Mouse (Mus musculus): ENCODE data around the gene Alk. TPM values are rescaled to one million over a fixed set of nuclear protein-coding genes. Genes with fewer than 3 reads are reported as not detected.

Gene Alk
- polyA plus RNA-seq, 1 experiment from 2014 or later: 0.61 TPM

GRCm38 (mm10) chr17:72190536-72190935 lies 413.9 kb downstream of the Alk start:
- Histone ChIP-seq H3K9me3 (ENCODE audit: control insufficient read depth, low read length) (no peaks in the 10 kb centered on the region), H3K4me1 (replicated peaks; ENCODE audit: control insufficient read depth, insufficient read depth) (no peaks in the 10 kb centered on the region), H3K36me3 (ENCODE audit: control insufficient read depth, insufficient read depth, low read length) (no peaks in the 10 kb centered on the region), H3K4me2 (replicated peaks; ENCODE audit: low read depth) (no peak overlapping the region), H3K27me3 (ENCODE audit: control insufficient read depth, insufficient read depth, low read length) (no peaks in the 10 kb centered on the region), H3K9ac (ENCODE audit: low read length) (no peak overlapping the region), H3K4me3 (ENCODE audit: low read depth, low read length) (no peak overlapping the region), H3K27ac (replicated peaks) (no peak overlapping the region)
- WGBS: 55% methylated on average over 8 of the region's 8 CpGs
- no peak for TF ChIP-seq CTCF (IDR thresholded peaks at IDR 0.05; ENCODE audit: low read depth)
- TF ChIP-seq EP300 (optimal IDR thresholded peaks at IDR 0.05): no peak
- DNase-seq (ENCODE audit: low spot score) (no peak), ATAC-seq (ENCODE audit: low FRiP score, low TSS enrichment) (no peak)

- no peak for ATAC-seq (ENCODE audit: low FRiP score, low TSS enrichment)
- Histone ChIP-seq H3K27me3 (ENCODE audit: control insufficient read depth, insufficient read depth, low read length) (no peaks in the 10 kb centered on the region), H3K9me3 (ENCODE audit: control insufficient read depth, low read length) (no peaks in the 10 kb centered on the region), H3K9ac (ENCODE audit: low read length) (no peak overlapping the region), H3K36me3 (ENCODE audit: control insufficient read depth, insufficient read depth, low read length) (no peaks in the 10 kb centered on the region), H3K4me1 (replicated peaks; ENCODE audit: control insufficient read depth, insufficient read depth) (no peaks in the 10 kb centered on the region), H3K4me2 (replicated peaks; ENCODE audit: low read depth) (no peak overlapping the region), H3K27ac (replicated peaks) (no peak overlapping the region), H3K4me3 (ENCODE audit: low read depth, low read length) (no peak overlapping the region)
- 92% methylated on average over 1 of the region's 1 CpGs for WGBS
- TF ChIP-seq EP300 (optimal IDR thresholded peaks at IDR 0.05) (no peak), CTCF (IDR thresholded peaks at IDR 0.05; ENCODE audit: low read depth) (no peak)
- DNase-seq (ENCODE audit: low spot score): no peak
Measured at GRCm38 (mm10) chr17:72187026-72187425, 417.4 kb downstream of the Alk start.

DNA sequence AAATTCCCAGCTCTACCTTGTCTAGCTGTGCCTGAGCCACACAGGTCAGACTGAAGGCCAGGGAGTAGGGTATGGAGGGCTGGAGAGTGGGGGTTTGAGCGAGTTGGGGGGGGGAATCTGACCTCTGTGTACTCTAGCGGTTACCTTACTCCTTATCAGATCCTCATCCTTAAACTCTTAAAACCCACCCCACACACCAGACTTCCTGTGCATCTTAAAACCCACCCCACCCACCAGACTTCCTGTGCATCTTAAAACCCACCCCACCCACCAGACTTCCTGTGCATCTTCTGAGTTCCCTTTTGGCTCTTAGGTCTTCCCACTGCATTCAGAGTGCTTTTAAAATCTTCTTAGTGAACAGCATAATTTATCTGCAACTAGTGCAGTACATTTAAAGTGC lies 422.0 kb downstream of the Alk start:
- DNase-seq (ENCODE audit: low spot score) (no peak), ATAC-seq (ENCODE audit: low FRiP score, low TSS enrichment) (no peak)
- no peaks in the 10 kb centered on the region for H3K9me3 ChIP-seq (ENCODE audit: control insufficient read depth, low read length)
- H3K4me2 ChIP-seq (replicated peaks; ENCODE audit: low read depth): no peak overlapping the region
- no peaks in the 10 kb centered on the region for H3K36me3 ChIP-seq (ENCODE audit: control insufficient read depth, insufficient read depth, low read length)
- no peak overlapping the region for H3K27ac ChIP-seq (replicated peaks)
- H3K4me1 ChIP-seq (replicated peaks; ENCODE audit: control insufficient read depth, insufficient read depth): no peaks in the 10 kb centered on the region
- H3K4me3 ChIP-seq (ENCODE audit: low read depth, low read length): no peak overlapping the region
- H3K9ac ChIP-seq (ENCODE audit: low read length): no peak overlapping the region
- WGBS: 55% methylated on average over 2 of the region's 2 CpGs
- no peaks in the 10 kb centered on the region for H3K27me3 ChIP-seq (ENCODE audit: control insufficient read depth, insufficient read depth, low read length)
- TF ChIP-seq EP300 (optimal IDR thresholded peaks at IDR 0.05) (no peak), CTCF (IDR thresholded peaks at IDR 0.05; ENCODE audit: low read depth) (no peak)

DNA sequence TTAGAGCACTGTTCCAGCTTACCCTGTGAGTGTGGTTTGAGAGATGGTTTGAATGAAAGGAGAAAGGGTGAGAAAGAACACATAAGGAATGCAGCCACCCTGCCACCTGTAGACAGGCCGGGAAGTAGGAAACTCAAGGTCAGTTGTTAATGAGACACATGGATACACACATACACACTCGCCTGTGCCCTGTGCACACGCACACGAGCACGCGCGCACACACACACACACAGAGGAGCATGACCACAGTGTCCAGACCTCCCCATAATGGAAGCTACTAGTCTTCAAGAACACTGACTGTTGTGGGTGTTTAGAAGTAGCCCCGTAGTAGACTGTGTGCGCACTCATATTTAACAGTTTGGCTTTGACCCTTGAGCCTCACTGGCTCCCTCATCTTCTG lies 424.2 kb downstream of the Alk start:
- Histone ChIP-seq H3K4me2 (replicated peaks; ENCODE audit: low read depth) (no peak overlapping the region), H3K4me1 (replicated peaks; ENCODE audit: control insufficient read depth, insufficient read depth) (no peaks in the 10 kb centered on the region), H3K9ac (ENCODE audit: low read length) (no peak overlapping the region), H3K27me3 (ENCODE audit: control insufficient read depth, insufficient read depth, low read length) (no peaks in the 10 kb centered on the region), H3K36me3 (ENCODE audit: control insufficient read depth, insufficient read depth, low read length) (no peaks in the 10 kb centered on the region), H3K27ac (replicated peaks) (no peak overlapping the region), H3K4me3 (ENCODE audit: low read depth, low read length) (no peak overlapping the region), H3K9me3 (ENCODE audit: control insufficient read depth, low read length) (no peaks in the 10 kb centered on the region)
- DNase-seq (ENCODE audit: low spot score): no peak
- ATAC-seq (ENCODE audit: low FRiP score, low TSS enrichment): no peak
- WGBS: 89% methylated on average over 9 of the region's 9 CpGs
- TF ChIP-seq EP300 (optimal IDR thresholded peaks at IDR 0.05) (no peak), CTCF (IDR thresholded peaks at IDR 0.05; ENCODE audit: low read depth) (no peak)

DNA sequence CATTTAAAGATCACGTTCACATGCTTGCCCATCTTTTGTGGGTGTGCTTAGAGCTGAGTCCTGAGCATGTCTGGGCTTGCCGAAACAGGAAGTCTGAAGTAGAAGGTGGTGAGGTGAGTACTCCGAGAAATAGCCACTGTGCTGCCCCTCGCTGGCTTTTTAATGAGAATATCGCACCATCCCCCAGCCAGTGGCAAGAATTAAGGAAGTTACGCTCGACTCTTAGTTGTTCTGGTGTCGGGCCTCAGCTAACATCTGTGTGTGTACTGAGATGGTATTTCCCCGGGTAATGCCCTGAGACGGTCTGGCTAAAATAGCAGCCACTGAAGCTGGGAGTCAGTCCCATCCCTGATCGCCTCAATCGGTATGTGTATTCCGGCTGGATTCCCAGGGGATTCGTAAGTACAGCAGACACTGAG lies 424.7 kb downstream of the Alk start:
- H3K9ac ChIP-seq (ENCODE audit: low read length): no peak overlapping the region
- no peak overlapping the region for H3K4me3 ChIP-seq (ENCODE audit: low read depth, low read length)
- TF ChIP-seq EP300 (optimal IDR thresholded peaks at IDR 0.05) (no peak), CTCF (IDR thresholded peaks at IDR 0.05; ENCODE audit: low read depth) (no peak)
- H3K4me2 ChIP-seq (replicated peaks; ENCODE audit: low read depth): no peak overlapping the region
- no peaks in the 10 kb centered on the region for H3K9me3 ChIP-seq (ENCODE audit: control insufficient read depth, low read length)
- WGBS: 86% methylated on average over 14 of the region's 14 CpGs
- no peaks in the 10 kb centered on the region for H3K4me1 ChIP-seq (replicated peaks; ENCODE audit: control insufficient read depth, insufficient read depth)
- no peaks in the 10 kb centered on the region for H3K36me3 ChIP-seq (ENCODE audit: control insufficient read depth, insufficient read depth, low read length)
- ATAC-seq (ENCODE audit: low FRiP score, low TSS enrichment): no peak
- DNase-seq (ENCODE audit: low spot score): no peak
- no peak overlapping the region for H3K27ac ChIP-seq (replicated peaks)
- no peaks in the 10 kb centered on the region for H3K27me3 ChIP-seq (ENCODE audit: control insufficient read depth, insufficient read depth, low read length)

GRCm38 (mm10) chr17:72173778-72174177 lies 430.6 kb downstream of the Alk start:
- no peak overlapping the region for H3K4me2 ChIP-seq (replicated peaks; ENCODE audit: low read depth)
- H3K36me3 ChIP-seq (ENCODE audit: control insufficient read depth, insufficient read depth, low read length): no peaks in the 10 kb centered on the region
- no peak overlapping the region for H3K27ac ChIP-seq (replicated peaks)
- H3K27me3 ChIP-seq (ENCODE audit: control insufficient read depth, insufficient read depth, low read length): no peaks in the 10 kb centered on the region
- H3K9me3 ChIP-seq (ENCODE audit: control insufficient read depth, low read length): no peaks in the 10 kb centered on the region
- ATAC-seq (ENCODE audit: low FRiP score, low TSS enrichment) (no peak), DNase-seq (ENCODE audit: low spot score) (no peak)
- H3K4me3 ChIP-seq (ENCODE audit: low read depth, low read length): no peak overlapping the region
- H3K4me1 ChIP-seq (replicated peaks; ENCODE audit: control insufficient read depth, insufficient read depth): no peaks in the 10 kb centered on the region
- WGBS: 61% methylated on average over 3 of the region's 3 CpGs
- no peak for TF ChIP-seq CTCF (IDR thresholded peaks at IDR 0.05; ENCODE audit: low read depth)
- no peak for TF ChIP-seq EP300 (optimal IDR thresholded peaks at IDR 0.05)
- H3K9ac ChIP-seq (ENCODE audit: low read length): no peak overlapping the region
